Mouse (Mus musculus): ENCODE measurements around the gene Exo5. TPM values are rescaled to one million over a fixed set of nuclear protein-coding genes. Genes with fewer than 3 reads are reported as not detected.

Exo5 gene
- total RNA-seq, 2 experiments from 2014 or later = 12.8 to 13.0 TPM

DNA sequence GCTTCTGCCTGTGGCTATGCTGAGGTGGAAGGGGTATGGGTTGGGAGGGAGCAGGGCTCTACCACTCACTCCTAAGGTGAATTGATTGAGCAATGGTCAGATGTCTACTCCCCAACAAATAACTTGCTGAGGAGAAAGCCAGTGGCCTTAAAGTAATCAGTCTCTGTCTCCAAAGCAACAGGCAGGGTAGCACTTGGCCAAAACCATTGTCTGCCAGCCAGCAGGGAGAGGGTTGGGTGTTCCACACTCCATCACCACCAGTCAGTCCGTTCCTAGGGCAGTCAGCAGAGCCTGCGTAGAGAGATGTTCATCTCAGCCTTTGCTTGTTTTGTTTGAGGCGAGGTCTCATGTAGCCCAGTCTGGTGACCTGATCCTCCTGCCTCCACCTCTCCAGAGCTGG, 48.9 kb downstream of the Exo5 start:
- no peak for DNase-seq (ENCODE audit: low spot score in 2 of 2)

Small RNA genes within 50 kb of the gene (microRNA-seq; reads per million reads assigned to microRNA genes)
- gene Mir7015 = 2.5 to 2.7 reads per million in 2 experiments

Other genes starting within 250 kb of the Exo5 start
- 1 to 10 TPM; 8.8 TPM for gene Kcnq4, start 176.4 kb downstream of the Exo5 start, total RNA-seq (2021)
- 10 to 100 TPM; 47.7 to 50.8 TPM for gene Nfyc, start 93.4 kb downstream of the Exo5 start, total RNA-seq (2021)
- gene Rims3, start 70.2 kb downstream of the Exo5 start, total RNA-seq (2021) = 10 to 100 TPM; 31.3 to 31.9 TPM
- 1 to 10 TPM; 3.0 to 3.3 TPM for gene Zfp69, start 26.7 kb upstream of the Exo5 start, total RNA-seq (2021)
- 100 to 1,000 TPM; 123 to 131 TPM for gene Smap2, start 92.2 kb upstream of the Exo5 start, total RNA-seq (2021)
- gene Col9a2, start 114.4 kb upstream of the Exo5 start, total RNA-seq (2021) = 10 to 100 TPM in 1 of 2 experiments, 1 to 10 TPM in 1; 8.7 to 11.4 TPM
- 10 to 100 TPM; 23.3 to 24.4 TPM for gene Zmpste24, start 173.2 kb upstream of the Exo5 start, total RNA-seq (2021)
- gene Tmco2, start 184.2 kb upstream of the Exo5 start, total RNA-seq (2021) = not detected

All from layer of hippocampus, postnatal 10 days (tissue).